Comparison of ENCODE assay signal across 9 mouse cellular contexts in the genomic region with DNA sequence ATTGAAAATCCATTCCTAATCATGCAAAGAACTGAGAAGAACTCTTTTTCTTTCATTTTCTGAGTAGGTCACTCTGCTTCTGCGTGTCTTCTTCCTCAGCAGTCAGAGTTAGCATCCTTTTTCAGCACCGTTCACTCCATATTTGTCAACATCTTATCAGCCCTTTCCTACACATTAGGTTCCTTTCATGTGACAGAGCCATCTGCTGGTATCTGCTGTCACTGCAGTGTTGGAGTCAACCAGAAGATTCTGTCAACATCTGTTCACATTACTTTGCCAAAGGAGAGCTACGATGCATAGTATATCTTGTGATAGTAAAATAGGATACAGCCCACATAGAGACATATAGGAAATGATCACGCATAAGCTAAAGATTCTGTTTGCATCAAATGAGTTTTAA.
A peak's percentile ranks its signal among the peaks of the same experiment; 100 is the strongest.
DNase-seq lines count a peak whose midpoint lies in the region; ATAC-seq and TF ChIP-seq lines count a peak whose summit lies in the region.
"Had no signal": no experiment of that assay in that cellular context is flagged by ENCODE, and none has a peak within 500 bp of the region (broad histone marks: within the 10 kb centered on the region; RNA-seq: fewer than 3 reads in every experiment).

No protein-coding gene starts in this region.

- no peak overlapping the region for H3K4me2 ChIP-seq in kidney, embryonic 16.5 days (replicated peaks; ENCODE audit: low read depth, low read length)
- no peak overlapping the region for H3K4me2 ChIP-seq in midbrain, embryonic 16.5 days (ENCODE audit: low read length)
- H3K4me2 ChIP-seq: limb, embryonic 12.5 days had no signal

- no peak for ATAC-seq in kidney, embryonic 16.5 days (ENCODE audit: low FRiP score, low TSS enrichment)
- peak; percentile 83 for ATAC-seq in midbrain, embryonic 16.5 days
- no peak for ATAC-seq in monocyte, adult 5-6 weeks (replicated peaks; ENCODE audit: insufficient number of reproducible peaks, low FRiP score, low TSS enrichment, poor library complexity, severe bottlenecking)

- H3K9ac ChIP-seq in kidney, embryonic 16.5 days (replicated peaks; ENCODE audit: low read length), result no peak overlapping the region
- H3K9ac ChIP-seq in midbrain, embryonic 16.5 days (ENCODE audit: low read depth, low read length), result no peak overlapping the region
- H3K9ac ChIP-seq: limb, embryonic 12.5 days had no signal

- H3K4me3 ChIP-seq in kidney, adult 2 months (ENCODE audit: insufficient read depth, low read depth, low read length), result no peak overlapping the region
- no peak overlapping the region for H3K4me3 ChIP-seq in kidney, embryonic 16.5 days (ENCODE audit: low read length)
- no peak overlapping the region for H3K4me3 ChIP-seq in hindbrain, embryonic 10.5 days
- no peak overlapping the region for H3K4me3 ChIP-seq in midbrain, embryonic 16.5 days (ENCODE audit: low read depth, low read length)
- H3K4me3 ChIP-seq: limb, embryonic 12.5 days had no signal

- no peak overlapping the region for H3K27ac ChIP-seq in kidney, adult 2 months (ENCODE audit: insufficient read depth, low read depth, low read length)
- no peak overlapping the region for H3K27ac ChIP-seq in kidney, embryonic 16.5 days (ENCODE audit: low read length)
- H3K27ac ChIP-seq in hindbrain, embryonic 10.5 days, result no peak overlapping the region
- no peak overlapping the region for H3K27ac ChIP-seq in midbrain, embryonic 16.5 days (ENCODE audit: low read length)
- H3K27ac ChIP-seq: limb, embryonic 12.5 days had no signal

- 0 out of 2 replicates have a peak, but pooled peaks have one; percentile 18 for TF ChIP-seq CTCF in kidney, adult 2 months (conservative IDR thresholded peaks at IDR 0.05; ENCODE audit: insufficient read depth, insufficient read length, low read depth, low read length)

- no peak for TF ChIP-seq POLR2A in kidney, adult 2 months (IDR thresholded peaks at IDR 0.05; ENCODE audit: low read depth, low read length)

- H3K4me1 ChIP-seq in kidney, adult 2 months (ENCODE audit: control insufficient read depth, insufficient read depth, low read length), result no peaks in the 10 kb centered on the region
- no peaks in the 10 kb centered on the region for H3K4me1 ChIP-seq in kidney, embryonic 16.5 days (ENCODE audit: insufficient read depth, low read length)
- H3K4me1 ChIP-seq in hindbrain, embryonic 10.5 days (replicated peaks), result 0 out of 2 replicates have a peak, but pooled peaks cover 4% of the 10 kb centered on the region
- no peaks in the 10 kb centered on the region for H3K4me1 ChIP-seq in midbrain, embryonic 16.5 days (ENCODE audit: control insufficient read depth, insufficient read depth, low read length)

- H3K9me3 ChIP-seq in kidney, embryonic 16.5 days (ENCODE audit: low read length), result no peaks in the 10 kb centered on the region
- H3K9me3 ChIP-seq in hindbrain, embryonic 10.5 days, result no peaks in the 10 kb centered on the region
- H3K9me3 ChIP-seq in midbrain, embryonic 16.5 days (replicated peaks; ENCODE audit: control insufficient read depth, low read length, poor library complexity, severe bottlenecking), result no peaks in the 10 kb centered on the region
- H3K9me3 ChIP-seq: limb, embryonic 12.5 days had no signal

- peak; percentile 40 for DNase-seq in kidney, adult 2 months
- peak; percentile 51 for DNase-seq in NIH3T3 (ENCODE audit: low read depth)
- peak; percentile 50 to 63 for DNase-seq in cerebellum, postnatal 36 days
- DNase-seq in hindbrain, embryonic 10.5 days (ENCODE audit: low spot score), result peak; percentile 12
- peak; percentile 34 to 41 for DNase-seq in left cerebral cortex, adult 8-10 months (ENCODE audit: low spot score in 2 of 2)

- H3K27me3 ChIP-seq in kidney, adult 2 months (replicated peaks; ENCODE audit: control insufficient read depth, insufficient read depth, low read length), result no peaks in the 10 kb centered on the region
- no peaks in the 10 kb centered on the region for H3K27me3 ChIP-seq in kidney, embryonic 16.5 days (ENCODE audit: insufficient read depth, low read length)
- H3K27me3 ChIP-seq in hindbrain, embryonic 10.5 days (ENCODE audit: insufficient read depth, poor library complexity, severe bottlenecking), result no peaks in the 10 kb centered on the region
- no peaks in the 10 kb centered on the region for H3K27me3 ChIP-seq in midbrain, embryonic 16.5 days (ENCODE audit: control insufficient read depth, insufficient read depth, low read depth, low read length)
- H3K27me3 ChIP-seq: limb, embryonic 12.5 days had no signal

- no peaks in the 10 kb centered on the region for H3K36me3 ChIP-seq in kidney, adult 2 months (ENCODE audit: control insufficient read depth, insufficient read depth, low read length)
- no peaks in the 10 kb centered on the region for H3K36me3 ChIP-seq in kidney, embryonic 16.5 days (ENCODE audit: insufficient read depth, low read length)
- H3K36me3 ChIP-seq in hindbrain, embryonic 10.5 days, result no peaks in the 10 kb centered on the region
- H3K36me3 ChIP-seq in midbrain, embryonic 16.5 days (ENCODE audit: control insufficient read depth, insufficient read depth, low read length), result peaks cover 2% of the 10 kb centered on the region
- H3K36me3 ChIP-seq: limb, embryonic 12.5 days had no signal

- 31% methylated on average over 4 of the region's 4 CpGs for WGBS in kidney, adult 2 months
- 43% methylated on average over 4 of the region's 4 CpGs for WGBS in kidney, embryonic 16.5 days
- 50% methylated on average over 4 of the region's 4 CpGs for WGBS in hindbrain, embryonic 10.5 days
- 42% methylated on average over 4 of the region's 4 CpGs for WGBS in midbrain, embryonic 16.5 days
